Mouse (Mus musculus) kidney, embryonic 15.5 days (tissue): ENCODE results near the gene Dnah12. TPM values are rescaled to one million over a fixed set of nuclear protein-coding genes. Genes with fewer than 3 reads are reported as not detected.

ENCODE experiments used
- ATAC-seq: fragments of 200-750 bp; cut with Nextera tagmentation; replicated peaks from 2 replicates; pipeline ENCODE4 v1.8.0; 2017; ENCODE audit warnings: moderate TSS enrichment; ENCODE audit not compliant: low FRiP score
- H3K27ac ChIP-seq: fragments of 300-500 bp; sonication (generic); 2 replicates; pipeline ENCODE4 v1.5.1; 2015; ENCODE audit warnings: mild to moderate bottlenecking, inconsistent platforms
- H3K27me3 ChIP-seq: fragments of 300-500 bp; sonication (generic); 2 replicates; pipeline ENCODE4 v1.6.1; 2015; ENCODE audit warnings: inconsistent platforms
- H3K36me3 ChIP-seq: fragments of 300-500 bp; sonication (generic); 2 replicates; pipeline ENCODE4 v1.6.1; 2015; ENCODE audit warnings: inconsistent platforms
- H3K4me1 ChIP-seq: fragments of 300-500 bp; sonication (generic); 2 replicates; pipeline ENCODE4 v1.6.1; 2015; ENCODE audit warnings: inconsistent platforms
- H3K4me2 ChIP-seq: fragments of 300-500 bp; sonication (generic); 2 replicates; pipeline ENCODE4 v1.6.1; 2015; ENCODE audit warnings: moderate library complexity, mild to moderate bottlenecking, inconsistent platforms
- H3K4me3 ChIP-seq: fragments of 300-500 bp; sonication (generic); replicated peaks from 2 replicates; pipeline ENCODE4 v1.5.1; 2015; ENCODE audit warnings: mild to moderate bottlenecking, inconsistent platforms
- H3K9ac ChIP-seq: fragments of 300-500 bp; sonication (generic); 2 replicates; pipeline ENCODE4 v1.6.1; 2015; ENCODE audit warnings: mild to moderate bottlenecking, inconsistent platforms
- H3K9me3 ChIP-seq: fragments of 300-500 bp; sonication (generic); replicated peaks from 2 replicates; pipeline ENCODE4 v1.6.1; 2016; ENCODE audit warnings: inconsistent platforms
- WGBS: fragments of 180-500 bp; shearing (Covaris S2); methylation state at CpG from one replicate; pipeline ENCODE4 v1.1.7; 2015; ENCODE audit warnings: mixed read lengths; 5-methylcytosine and 5-hydroxymethylcytosine counted together
- polyA plus RNA-seq: library from polyadenylated mRNA; unstranded; fragments of >200 nt; fragmentation: Nextera tagmentation; extraction: Ambion mirVana; gene quantifications from 2 replicates; pipeline ENCODE4 v1.2.1, GENCODE M21; 2015

Dnah12 gene
- polyA plus RNA-seq, 1 experiment from 2014 or later, result 0.09 TPM

DNA sequence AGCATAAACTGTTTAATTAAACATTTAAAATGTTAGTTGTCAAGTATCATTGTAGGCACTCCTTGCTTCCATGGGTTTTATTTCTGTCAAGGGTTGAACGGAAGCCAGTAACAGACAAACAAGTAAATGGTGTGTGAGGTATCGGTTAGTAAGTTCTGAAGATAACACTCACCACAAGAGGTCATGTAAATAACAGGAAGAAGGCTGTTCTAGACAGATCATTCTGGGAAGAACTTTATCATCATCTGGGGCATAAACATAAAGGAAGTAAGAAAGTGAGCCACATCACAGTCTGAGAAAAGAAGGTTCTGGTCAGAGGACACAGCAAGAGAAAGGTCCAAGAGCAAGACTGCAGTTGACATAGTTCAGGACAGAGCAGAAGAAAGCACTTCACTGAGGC lies 132.9 kb downstream of the Dnah12 start:
- Histone ChIP-seq H3K27me3 (no peaks in the 10 kb centered on the region), H3K36me3 (no peaks in the 10 kb centered on the region), H3K27ac (no peak overlapping the region), H3K4me1 (no peaks in the 10 kb centered on the region), H3K4me2 (no peak overlapping the region), H3K9me3 (no peaks in the 10 kb centered on the region), H3K4me3 (no peak overlapping the region), H3K9ac (no peak overlapping the region)
- WGBS, result 86% methylated on average over 2 of the region's 2 CpGs
- ATAC-seq, result no peak

- H3K4me1 ChIP-seq, result no peaks in the 10 kb centered on the region
- no peaks in the 10 kb centered on the region for H3K27me3 ChIP-seq
- WGBS, result 84% methylated on average over 8 of the region's 8 CpGs
- H3K27ac ChIP-seq, result no peak overlapping the region
- no peak overlapping the region for H3K9ac ChIP-seq
- no peak overlapping the region for H3K4me3 ChIP-seq
- no peak for ATAC-seq
- no peaks in the 10 kb centered on the region for H3K36me3 ChIP-seq
- no peaks in the 10 kb centered on the region for H3K9me3 ChIP-seq
- no peak overlapping the region for H3K4me2 ChIP-seq
Measured at GRCm38 (mm10) chr14:26853053-26853452, 160.0 kb downstream of the Dnah12 start.

- whole genome bisulfite sequencing, result 64% methylated on average over 2 of the region's 2 CpGs
Measured at GRCm38 (mm10) chr14:26854066-26854465, 161.0 kb downstream of the Dnah12 start.

DNA sequence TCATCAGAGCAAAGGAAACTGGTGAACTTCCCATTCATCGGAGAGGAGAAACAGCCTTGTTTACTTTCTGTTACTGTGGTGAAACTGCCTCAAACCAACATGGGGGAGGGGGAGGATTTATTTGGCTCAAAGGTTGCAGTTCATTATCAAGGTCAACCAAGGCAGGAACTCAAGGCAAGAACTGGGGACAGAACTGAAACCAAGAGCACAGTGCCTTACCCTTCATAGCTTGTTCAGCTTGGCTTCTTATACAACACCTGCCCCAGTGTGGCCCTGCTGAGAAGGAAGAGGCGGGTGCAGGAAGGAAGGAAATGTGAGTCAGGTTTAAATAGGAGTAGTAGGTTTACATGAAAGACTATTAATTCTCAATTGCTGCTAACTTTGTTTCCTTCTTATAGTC lies 165.3 kb downstream of the Dnah12 start:
- peak overlapping the region; percentile 16; the same call in 1 of the 2 replicates for H3K27ac ChIP-seq

More at GRCm38 (mm10) chr14:26854066-26854465, 161.0 kb downstream of the Dnah12 start:
- no peak overlapping the region for H3K4me2 ChIP-seq
- H3K27me3 ChIP-seq, result no peaks in the 10 kb centered on the region
- no peak overlapping the region for H3K9ac ChIP-seq
- no peaks in the 10 kb centered on the region for H3K36me3 ChIP-seq
- H3K4me3 ChIP-seq, result no peak overlapping the region
- H3K4me1 ChIP-seq, result no peaks in the 10 kb centered on the region
- no peaks in the 10 kb centered on the region for H3K9me3 ChIP-seq
- no peak overlapping the region for H3K27ac ChIP-seq
- no peak for ATAC-seq

GRCm38 (mm10) chr14:26859024-26859423 lies 165.9 kb downstream of the Dnah12 start:
- Histone ChIP-seq H3K4me1 (no peaks in the 10 kb centered on the region), H3K4me3 (no peak overlapping the region), H3K27me3 (no peaks in the 10 kb centered on the region), H3K9ac (no peak overlapping the region), H3K9me3 (no peaks in the 10 kb centered on the region), H3K4me2 (no peak overlapping the region), H3K36me3 (no peaks in the 10 kb centered on the region), H3K27ac (no peak overlapping the region)
- WGBS, result 95% methylated on average over 3 of the region's 3 CpGs
- no peak for ATAC-seq

More for the DNA sequence above, 165.3 kb downstream of the Dnah12 start:
- Histone ChIP-seq H3K4me1 (no peaks in the 10 kb centered on the region), H3K9ac (no peak overlapping the region), H3K9me3 (no peaks in the 10 kb centered on the region), H3K36me3 (no peaks in the 10 kb centered on the region), H3K4me2 (no peak overlapping the region), H3K4me3 (no peak overlapping the region), H3K27me3 (no peaks in the 10 kb centered on the region)
- no peak for ATAC-seq
- WGBS, result 71% methylated on average over 2 of the region's 2 CpGs

- Histone ChIP-seq H3K27ac (no peak overlapping the region), H3K36me3 (no peaks in the 10 kb centered on the region), H3K27me3 (no peaks in the 10 kb centered on the region), H3K4me2 (no peak overlapping the region), H3K4me3 (no peak overlapping the region), H3K9me3 (no peaks in the 10 kb centered on the region), H3K4me1 (no peaks in the 10 kb centered on the region), H3K9ac (no peak overlapping the region)
- ATAC-seq, result no peak
- 74% methylated on average over 9 of the region's 9 CpGs for WGBS
Measured at GRCm38 (mm10) chr14:26867356-26867755, 174.3 kb downstream of the Dnah12 start.

DNA sequence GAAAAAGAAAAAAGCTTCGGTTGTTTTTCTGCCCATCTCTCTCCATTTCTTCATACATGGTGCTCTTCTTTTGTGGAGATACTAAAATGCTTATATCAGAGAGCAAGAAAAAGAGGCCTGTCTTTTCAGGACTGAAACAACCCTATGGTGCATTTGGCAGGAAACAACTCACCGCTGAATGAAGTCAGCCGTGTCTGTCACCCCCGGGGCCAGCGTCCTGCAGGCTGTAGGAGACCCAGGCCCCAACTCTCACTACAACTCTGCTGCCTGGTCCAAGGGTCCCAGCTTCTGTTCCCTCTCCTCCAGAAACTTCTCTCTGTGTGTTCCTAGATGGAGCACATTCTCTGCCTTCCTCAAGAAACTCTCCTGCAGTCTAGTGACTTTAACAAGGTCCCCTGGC lies 175.2 kb downstream of the Dnah12 start:
- H3K36me3 ChIP-seq, result no peaks in the 10 kb centered on the region
- no peak overlapping the region for H3K27ac ChIP-seq
- no peaks in the 10 kb centered on the region for H3K27me3 ChIP-seq
- WGBS, result 85% methylated on average over 5 of the region's 5 CpGs
- no peak overlapping the region for H3K9ac ChIP-seq
- H3K9me3 ChIP-seq, result no peaks in the 10 kb centered on the region
- no peak overlapping the region for H3K4me3 ChIP-seq
- no peaks in the 10 kb centered on the region for H3K4me1 ChIP-seq
- no peak for ATAC-seq
- no peak overlapping the region for H3K4me2 ChIP-seq

- WGBS, result 67% methylated on average over 4 of the region's 4 CpGs
- no peak for ATAC-seq
- Histone ChIP-seq H3K9ac (no peak overlapping the region), H3K36me3 (no peaks in the 10 kb centered on the region), H3K9me3 (no peaks in the 10 kb centered on the region), H3K4me1 (no peaks in the 10 kb centered on the region), H3K27me3 (no peaks in the 10 kb centered on the region), H3K4me2 (no peak overlapping the region), H3K4me3 (no peak overlapping the region), H3K27ac (no peak overlapping the region)
Measured at GRCm38 (mm10) chr14:26878756-26879155, 185.7 kb downstream of the Dnah12 start.

- Histone ChIP-seq H3K27me3 (no peaks in the 10 kb centered on the region), H3K4me3 (no peak overlapping the region), H3K4me2 (no peak overlapping the region), H3K9me3 (no peaks in the 10 kb centered on the region), H3K36me3 (no peaks in the 10 kb centered on the region), H3K9ac (no peak overlapping the region), H3K4me1 (no peaks in the 10 kb centered on the region), H3K27ac (no peak overlapping the region)
- WGBS, result 82% methylated on average over 2 of the region's 2 CpGs
- no peak for ATAC-seq
Measured at GRCm38 (mm10) chr14:26879976-26880375, 186.9 kb downstream of the Dnah12 start.

DNA sequence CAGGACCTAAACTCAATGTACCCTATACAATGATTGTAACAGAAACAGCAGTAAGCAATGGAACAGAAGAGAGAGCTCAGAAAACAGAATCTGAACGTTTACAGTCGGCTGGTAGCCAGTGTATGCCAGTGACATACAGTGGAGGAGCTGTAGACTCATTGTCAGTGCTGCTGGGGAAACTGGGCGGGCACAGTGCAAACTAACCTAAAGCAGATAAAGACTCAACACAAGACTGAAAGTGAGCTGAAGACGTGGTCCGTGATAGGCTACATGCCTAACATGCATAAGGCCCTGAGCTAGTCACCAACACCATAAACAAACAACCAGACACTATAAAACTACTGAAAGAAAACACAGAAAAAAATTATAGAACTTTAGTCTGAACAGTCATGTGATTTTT lies 188.6 kb downstream of the Dnah12 start:
- Histone ChIP-seq H3K4me2 (no peak overlapping the region), H3K9me3 (no peaks in the 10 kb centered on the region), H3K36me3 (no peaks in the 10 kb centered on the region), H3K27ac (no peak overlapping the region), H3K4me3 (no peak overlapping the region), H3K4me1 (no peaks in the 10 kb centered on the region), H3K27me3 (no peaks in the 10 kb centered on the region), H3K9ac (no peak overlapping the region)
- WGBS, result 86% methylated on average over 5 of the region's 5 CpGs
- ATAC-seq, result no peak

- H3K36me3 ChIP-seq, result no peaks in the 10 kb centered on the region
- no peak overlapping the region for H3K4me3 ChIP-seq
- no peaks in the 10 kb centered on the region for H3K4me1 ChIP-seq
- WGBS, result 77% methylated on average over 3 of the region's 3 CpGs
- ATAC-seq, result no peak
- H3K9me3 ChIP-seq, result no peaks in the 10 kb centered on the region
- no peak overlapping the region for H3K9ac ChIP-seq
- H3K27ac ChIP-seq, result no peak overlapping the region
- no peak overlapping the region for H3K4me2 ChIP-seq
- no peaks in the 10 kb centered on the region for H3K27me3 ChIP-seq
Measured at GRCm38 (mm10) chr14:26887244-26887643, 194.2 kb downstream of the Dnah12 start.

DNA sequence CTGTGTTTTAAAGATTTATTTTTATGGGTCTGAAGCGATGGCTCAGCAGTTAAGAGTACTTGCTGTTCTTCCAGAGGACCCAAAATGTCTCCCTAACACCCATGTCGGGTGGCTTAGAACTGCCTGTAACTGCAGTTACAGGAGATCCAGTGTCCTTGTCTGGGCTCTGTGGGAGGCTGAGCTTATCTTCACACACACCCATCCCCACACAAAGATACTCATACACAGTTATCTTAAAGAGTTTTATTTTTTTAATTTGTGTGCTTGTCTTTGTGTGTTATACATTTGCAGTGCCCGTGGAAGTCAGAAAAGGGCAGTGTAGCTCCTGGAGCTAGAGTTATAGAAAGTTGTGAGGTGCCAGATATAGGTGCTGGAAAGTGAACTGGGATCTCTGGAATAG lies 197.7 kb downstream of the Dnah12 start:
- WGBS, result 86% methylated on average over 3 of the region's 3 CpGs
- no peak for ATAC-seq

GRCm38 (mm10) chr14:26894392-26894791 lies 201.3 kb downstream of the Dnah12 start, which contains the start of gene Asb14:
TSS of gene Asb14 (plus strand) at chr14:26894557.
- no peak for ATAC-seq
- H3K27ac ChIP-seq, result no peak within 1 kb of the TSS
- H3K9ac ChIP-seq, result no peak within 1 kb of the TSS
- WGBS, result 92% methylated on average over 4 of the region's 4 CpGs
- H3K4me2 ChIP-seq, result no peak within 1 kb of the TSS
- H3K36me3 ChIP-seq, result no peaks in the 10 kb centered on the region
- H3K27me3 ChIP-seq, result no peaks in the 10 kb centered on the region
- H3K9me3 ChIP-seq, result no peaks in the 10 kb centered on the region
- no peaks in the 10 kb centered on the region for H3K4me1 ChIP-seq
- H3K4me3 ChIP-seq, result no peak within 1 kb of the TSS

More for the DNA sequence above, 197.7 kb downstream of the Dnah12 start:
- no peak overlapping the region for H3K9ac ChIP-seq
- H3K27ac ChIP-seq, result no peak overlapping the region
- no peak overlapping the region for H3K4me2 ChIP-seq
- H3K9me3 ChIP-seq, result no peaks in the 10 kb centered on the region
- no peak overlapping the region for H3K4me3 ChIP-seq
- H3K27me3 ChIP-seq, result no peaks in the 10 kb centered on the region
- no peaks in the 10 kb centered on the region for H3K4me1 ChIP-seq
- no peaks in the 10 kb centered on the region for H3K36me3 ChIP-seq
